Mouse (Mus musculus) ovary, postnatal 14 days (tissue): Measurements from ENCODE around the gene Il17re.

ENCODE experiments used
- DNase-seq: peaks from one replicate; pipeline ENCODE4 v3.0.0; 2022; ENCODE audit warnings: low spot score

Il17re gene

DNA sequence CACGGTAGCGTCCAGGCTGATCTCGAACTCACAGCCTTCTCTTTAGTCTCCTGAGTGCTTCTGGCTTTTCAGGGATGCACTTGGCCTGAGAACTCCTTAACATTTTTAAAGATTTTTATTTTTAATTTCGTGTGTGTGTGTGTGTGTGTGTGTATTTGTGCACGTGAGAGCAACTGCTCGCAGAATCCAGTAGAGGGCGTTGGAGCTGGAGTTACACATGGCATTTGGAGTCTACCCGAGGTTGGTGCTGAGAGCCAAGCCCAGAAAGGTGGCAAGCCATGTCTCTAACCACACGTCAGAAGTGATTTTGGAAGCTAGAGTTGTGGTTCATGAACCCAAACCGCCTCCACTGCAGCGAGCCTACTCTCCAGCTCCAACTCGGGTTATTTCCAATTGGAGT, 15.2 kb upstream of the Il17re start:
- DNase-seq: no peak

- no peak for DNase-seq
These were observed 13.9 kb upstream of the Il17re start for GRCm38 (mm10) chr6:113444207-113444965.

DNA sequence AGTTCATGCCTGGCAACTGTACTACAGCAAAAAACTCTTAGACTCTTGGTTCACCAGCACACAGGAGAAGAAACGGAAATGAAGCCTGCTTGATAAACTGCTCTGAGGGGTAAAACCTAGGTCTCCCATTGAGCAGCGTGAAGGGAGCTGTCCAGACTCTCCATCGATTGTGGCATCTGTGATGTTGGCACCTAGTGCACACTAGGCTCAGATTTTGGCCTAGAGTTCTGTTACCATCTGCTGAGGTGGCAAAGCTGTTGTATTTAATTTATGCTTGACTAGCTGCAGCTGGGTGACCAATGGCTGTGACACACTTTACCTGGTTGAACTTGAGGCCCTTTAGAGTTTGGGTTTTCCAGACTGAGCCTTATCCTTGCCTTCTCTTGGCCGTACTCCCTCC, 10.6 kb upstream of the Il17re start:
- DNase-seq: no peak

GRCm38 (mm10) chr6:113451839-113452238, 6.4 kb upstream of the Il17re start:
- no peak for DNase-seq

GRCm38 (mm10) chr6:113455007-113455406, 3.3 kb upstream of the Il17re start:
- no peak for DNase-seq

- no peak for DNase-seq
These were observed 351 bp downstream of the Il17re start for GRCm38 (mm10) chr6:113458635-113459034.

DNA sequence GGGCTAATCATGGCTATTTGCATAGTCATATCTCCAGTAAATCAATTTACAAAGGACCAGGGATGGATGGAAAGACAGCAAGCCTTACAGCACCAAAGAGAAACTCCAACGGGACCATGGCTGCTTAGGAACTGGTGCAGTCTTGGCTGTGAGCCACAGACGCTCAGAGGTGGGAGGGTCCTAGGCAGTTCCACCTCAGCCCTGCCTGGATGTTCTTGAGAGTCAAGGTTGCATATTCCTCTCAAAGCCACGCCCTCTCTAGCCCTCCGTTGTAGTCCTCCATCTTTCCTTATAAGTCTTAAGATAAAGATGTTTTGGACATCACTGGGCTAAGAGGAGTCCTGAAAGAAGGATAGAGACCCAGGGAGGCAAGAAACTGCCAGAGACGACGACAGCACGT, 5.8 kb downstream of the Il17re start:
- DNase-seq: no peak

GRCm38 (mm10) chr6:113465602-113466001, 7.3 kb downstream of the Il17re start:
- DNase-seq: no peak

DNA sequence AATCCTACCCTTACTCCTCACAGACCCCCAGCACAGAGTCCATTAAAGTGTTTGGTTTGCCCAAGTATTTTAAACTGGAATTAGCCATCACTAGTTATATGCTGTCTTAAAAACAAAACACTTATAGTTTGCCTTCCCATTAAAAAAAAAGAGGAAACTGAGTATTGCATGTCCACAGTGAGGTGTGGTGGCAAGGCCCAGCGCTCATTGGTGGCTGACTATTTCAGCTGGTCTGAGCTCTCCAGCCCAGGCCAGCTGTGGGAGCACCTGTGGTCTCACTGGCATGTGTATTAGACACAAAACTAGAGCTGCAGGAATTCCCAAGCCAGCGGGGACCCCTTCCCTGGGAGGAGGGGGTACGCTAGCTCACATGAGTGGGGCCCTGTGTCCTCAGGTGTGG, 10.2 kb downstream of the Il17re start:
- no peak for DNase-seq

GRCm38 (mm10) chr6:113469021-113469420, 10.7 kb downstream of the Il17re start:
- peak; percentile 70 for DNase-seq

- DNase-seq: peak; percentile 72
These were observed 11.1 kb downstream of the Il17re start for GRCm38 (mm10) chr6:113469432-113469831.

GRCm38 (mm10) chr6:113471297-113471936, 13.1 kb downstream of the Il17re start, which contains the start of gene Il17rc:
Gene Il17rc, plus strand, starts transcription at chr6:113471427.
- DNase-seq: peak; percentile 58

- DNase-seq: no peak
These were observed 13.8 kb downstream of the Il17re start for GRCm38 (mm10) chr6:113472061-113472460.

DNA sequence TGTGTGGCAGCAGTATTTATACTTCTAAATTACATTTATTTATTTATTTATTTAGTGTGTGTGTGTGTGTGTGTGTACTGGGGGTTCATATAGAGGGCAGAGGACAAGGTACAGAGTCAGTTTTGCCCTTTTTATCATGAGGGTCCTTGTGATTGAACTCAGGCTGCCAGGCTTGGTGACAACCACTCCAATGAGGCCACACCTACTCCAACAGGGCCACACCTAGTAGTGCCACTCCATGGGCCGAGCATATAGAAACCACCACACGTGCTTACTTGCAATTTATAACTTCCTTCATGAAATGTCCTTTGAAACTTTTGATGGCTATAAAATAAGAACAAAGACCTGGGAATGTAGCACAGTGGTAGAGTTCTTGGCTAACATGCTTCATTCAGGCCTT, 15.0 kb downstream of the Il17re start:
- DNase-seq: no peak

DNA sequence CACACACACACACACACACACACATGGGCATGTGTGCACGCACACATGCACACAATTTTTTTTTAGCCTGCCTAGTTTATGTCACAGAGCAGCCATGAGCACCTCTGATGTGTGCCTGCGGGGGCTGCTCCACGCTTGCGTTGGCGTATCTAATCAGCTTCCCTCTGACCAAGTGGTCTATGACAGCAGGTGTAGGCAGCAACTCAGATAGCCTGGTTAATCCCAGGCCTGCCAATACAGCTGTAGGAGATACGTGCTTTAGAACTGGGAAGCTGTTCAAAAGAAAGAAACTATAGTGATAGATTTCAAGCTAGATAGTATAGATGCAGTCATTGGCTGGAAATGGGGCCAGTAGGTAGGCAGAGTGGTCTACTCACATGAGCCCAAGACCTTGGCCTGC, 15.4 kb downstream of the Il17re start:
- DNase-seq: no peak

DNA sequence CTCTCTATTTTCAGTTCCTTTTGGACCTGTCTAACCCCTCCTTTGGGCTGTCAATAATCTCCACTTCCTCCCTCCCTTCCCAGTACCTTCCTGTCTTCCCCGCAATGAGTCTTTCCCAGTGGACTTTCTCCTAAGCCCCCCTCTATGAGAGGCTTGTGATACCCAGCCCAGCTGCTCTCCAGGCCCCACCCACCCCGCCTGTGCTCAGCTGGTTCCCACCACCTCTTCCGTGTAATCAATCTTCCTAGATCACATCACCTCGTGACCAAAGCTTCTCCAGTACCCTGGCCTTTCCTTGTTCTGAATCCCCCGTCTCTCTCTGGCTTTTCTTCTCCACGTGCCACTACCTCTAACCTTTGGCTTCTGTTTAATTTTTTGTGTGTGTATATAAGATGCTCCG, 19.1 kb downstream of the Il17re start:
- DNase-seq: no peak

- no peak for DNase-seq
These were observed 20.6 kb downstream of the Il17re start for GRCm38 (mm10) chr6:113478906-113479305.

DNA sequence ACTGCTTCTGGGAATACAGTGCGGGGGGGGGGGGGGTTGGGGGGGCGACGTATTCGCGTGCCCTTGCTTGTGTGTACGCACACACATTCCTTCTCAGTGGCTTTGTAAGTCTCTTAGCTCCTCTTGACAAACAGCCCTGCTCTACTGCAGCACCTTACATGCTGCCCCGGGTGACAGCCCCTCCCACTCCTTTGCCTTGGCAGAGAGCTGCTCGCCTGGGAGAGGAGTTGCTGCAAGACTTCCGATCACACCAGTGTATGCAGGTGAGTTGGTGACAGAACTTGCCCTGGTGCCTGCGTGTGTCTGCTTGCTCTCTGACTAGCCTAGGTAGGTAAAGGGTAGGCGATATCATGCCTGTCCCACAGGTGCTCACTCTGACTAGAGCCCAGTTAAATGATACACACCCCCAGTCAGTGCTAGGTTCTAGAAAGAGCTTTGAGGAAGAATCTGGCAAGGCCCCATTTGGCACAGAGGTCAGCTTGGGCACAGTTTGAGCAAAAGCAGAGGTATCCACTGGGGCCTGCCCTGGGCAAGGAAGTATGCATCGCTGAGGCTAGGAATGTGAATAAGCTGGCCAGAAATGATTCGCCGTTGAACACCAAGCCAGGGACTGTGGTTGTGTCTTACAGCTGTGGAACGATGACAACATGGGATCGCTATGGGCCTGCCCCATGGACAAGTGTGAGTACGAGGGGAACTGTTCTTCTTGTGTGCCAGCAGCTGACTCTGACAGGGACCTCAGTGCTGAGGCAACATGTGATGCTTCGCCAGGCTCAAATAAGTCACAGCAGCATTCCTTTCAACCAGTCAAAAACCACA, 22.5 kb downstream of the Il17re start:
- no peak for DNase-seq

DNA sequence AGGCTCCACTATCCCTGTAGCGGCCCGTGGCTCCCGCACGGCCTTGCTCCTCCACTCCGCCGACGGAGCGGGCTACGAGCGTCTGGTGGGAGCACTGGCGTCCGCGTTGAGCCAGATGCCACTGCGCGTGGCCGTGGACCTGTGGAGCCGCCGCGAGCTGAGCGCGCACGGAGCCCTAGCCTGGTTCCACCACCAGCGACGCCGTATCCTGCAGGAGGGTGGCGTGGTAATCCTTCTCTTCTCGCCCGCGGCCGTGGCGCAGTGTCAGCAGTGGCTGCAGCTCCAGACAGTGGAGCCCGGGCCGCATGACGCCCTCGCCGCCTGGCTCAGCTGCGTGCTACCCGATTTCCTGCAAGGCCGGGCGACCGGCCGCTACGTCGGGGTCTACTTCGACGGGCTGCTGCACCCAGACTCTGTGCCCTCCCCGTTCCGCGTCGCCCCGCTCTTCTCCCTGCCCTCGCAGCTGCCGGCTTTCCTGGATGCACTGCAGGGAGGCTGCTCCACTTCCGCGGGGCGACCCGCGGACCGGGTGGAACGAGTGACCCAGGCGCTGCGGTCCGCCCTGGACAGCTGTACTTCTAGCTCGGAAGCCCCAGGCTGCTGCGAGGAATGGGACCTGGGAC, 24.3 kb downstream of the Il17re start:
- no peak for DNase-seq

DNA sequence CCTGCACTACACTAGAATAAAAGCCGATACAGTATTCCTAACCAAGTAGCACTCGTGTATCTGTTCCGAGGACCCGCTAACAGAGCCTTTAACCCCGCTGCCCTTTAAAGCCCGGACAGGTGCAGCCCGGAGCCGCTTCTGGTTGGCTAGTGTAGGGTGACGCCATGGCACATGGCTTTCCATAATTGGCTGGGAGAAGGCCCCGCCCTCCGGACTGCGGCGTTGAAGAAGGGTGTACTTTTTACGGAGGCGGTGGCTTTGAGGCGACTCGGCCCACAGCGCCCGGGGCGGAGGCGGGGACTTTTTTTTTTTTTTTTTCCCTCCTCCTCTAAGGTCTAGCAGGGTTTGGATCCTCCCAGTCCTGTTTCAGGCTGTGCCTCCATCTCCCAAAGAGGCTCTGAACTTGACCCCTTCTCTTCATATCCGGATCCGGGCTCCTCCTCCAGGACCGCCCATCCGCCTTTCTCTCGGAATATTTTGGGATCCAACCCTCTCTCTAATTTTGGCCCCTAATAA, 24.9 kb downstream of the Il17re start, which contains the start of gene Creld1:
Gene Creld1, plus strand, starts transcription at position 198 of the 516 bp plus-strand sequence.
- DNase-seq: peak; percentile 79

- no peak for DNase-seq
These were observed 25.4 kb downstream of the Il17re start for GRCm38 (mm10) chr6:113483729-113484128.

DNA sequence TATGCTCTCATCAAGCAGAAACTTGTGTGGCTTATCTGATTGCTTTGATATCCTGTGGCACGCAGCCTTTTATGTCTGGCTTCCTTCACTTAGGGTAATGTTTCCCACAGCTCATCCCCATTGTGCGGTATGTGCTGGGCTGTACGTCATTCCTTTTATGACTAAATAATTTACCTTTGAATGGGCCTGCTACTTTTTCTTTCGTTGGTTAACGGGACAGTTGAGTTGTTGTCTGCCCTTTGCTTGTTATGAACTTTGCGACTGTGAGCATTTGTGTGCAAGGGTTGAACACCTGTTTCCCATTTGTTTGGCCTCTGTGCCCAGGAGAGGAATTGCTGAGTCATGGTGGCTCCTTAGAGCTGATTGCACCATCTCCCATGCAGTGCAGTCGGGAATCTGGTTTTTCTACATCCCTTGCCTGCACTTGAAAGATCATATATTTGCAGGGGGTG, 28.9 kb downstream of the Il17re start:
- no peak for DNase-seq
